Mouse (Mus musculus) spleen, embryonic (tissue): ENCODE measurements around the gene Lrguk.

ENCODE experiments used
- CTCF ChIA-PET: fragments of 350-600 bp; sonication (Branson Sonifier 250); formaldehyde crosslinking; loops from one replicate; lab custom pipeline; 2022; lab: Charles Lee

The Lrguk gene

GRCm38 (mm10) chr6:34028933-34029745 is at the start of gene Lrguk:
Lrguk (plus strand) TSS chr6:34029448.
- CTCF ChIA-PET: interaction anchor here (0.7 to 0.9 kb wide), 2 partner anchors 11 to 925 kb away, joined by 3 to 4 read pairs; no protein-coding TSS in a partner anchor

- CTCF ChIA-PET: no interaction called here
Observed at GRCm38 (mm10) chr6:33982709-33983108, 46.5 kb upstream of the Lrguk start.

GRCm38 (mm10) chr6:33987132-33987531 is 42.1 kb upstream of the Lrguk start:
- CTCF ChIA-PET: no interaction called here

GRCm38 (mm10) chr6:33992213-33993034 is 36.8 kb upstream of the Lrguk start:
- CTCF ChIA-PET: no interaction called here

- CTCF ChIA-PET: no interaction called here
Observed at GRCm38 (mm10) chr6:33993842-33994241, 35.4 kb upstream of the Lrguk start.

- CTCF ChIA-PET: no interaction called here
Observed at GRCm38 (mm10) chr6:33998590-33998989, 30.7 kb upstream of the Lrguk start.

GRCm38 (mm10) chr6:33999530-33999929 is 29.7 kb upstream of the Lrguk start:
- CTCF ChIA-PET: no interaction called here

- CTCF ChIA-PET: no interaction called here
Observed at GRCm38 (mm10) chr6:34000644-34001043, 28.6 kb upstream of the Lrguk start.

GRCm38 (mm10) chr6:34003033-34003432 is 26.2 kb upstream of the Lrguk start:
- CTCF ChIA-PET: interaction anchor here (0.6 kb wide), 1 partner anchor 225 kb away, joined by 5 read pairs; no protein-coding TSS in a partner anchor

GRCm38 (mm10) chr6:34013469-34013868 is 15.8 kb upstream of the Lrguk start:
- CTCF ChIA-PET: no interaction called here

GRCm38 (mm10) chr6:34029746-34030027 is 439 bp downstream of the Lrguk start:
- CTCF ChIA-PET: interaction anchor here (0.7 to 0.9 kb wide), 2 partner anchors 10 to 926 kb away, joined by 3 to 4 read pairs; no protein-coding TSS in a partner anchor

- CTCF ChIA-PET: no interaction called here
Observed at GRCm38 (mm10) chr6:34034096-34034495, 4.8 kb downstream of the Lrguk start.

GRCm38 (mm10) chr6:34034577-34035461 is 5.6 kb downstream of the Lrguk start:
- CTCF ChIA-PET: interaction anchor here (0.6 to 0.7 kb wide), 2 partner anchors 9 to 402 kb away, joined by 3 to 5 read pairs; no protein-coding TSS in a partner anchor

- CTCF ChIA-PET: interaction anchor here (0.5 to 1.2 kb wide), 2 partner anchors 9 to 11 kb away, joined by 3 to 4 read pairs; partner anchors contain the start of gene Lrguk
Observed at GRCm38 (mm10) chr6:34040624-34041235, 11.5 kb downstream of the Lrguk start.

- CTCF ChIA-PET: no interaction called here
Observed at GRCm38 (mm10) chr6:34041589-34042280, 12.5 kb downstream of the Lrguk start.

- CTCF ChIA-PET: interaction anchor here (0.6 kb wide), 1 partner anchor 10 kb away, joined by 5 read pairs; no protein-coding TSS in a partner anchor
Observed at GRCm38 (mm10) chr6:34044228-34044811, 15.1 kb downstream of the Lrguk start.

GRCm38 (mm10) chr6:34044846-34045540 is 15.7 kb downstream of the Lrguk start:
- CTCF ChIA-PET: no interaction called here

- CTCF ChIA-PET: no interaction called here
Observed at GRCm38 (mm10) chr6:34046551-34047186, 17.4 kb downstream of the Lrguk start.

GRCm38 (mm10) chr6:34049433-34049832 is 20.2 kb downstream of the Lrguk start:
- CTCF ChIA-PET: interaction anchor here (0.7 kb wide), 1 partner anchor 9 kb away, joined by 4 read pairs; no protein-coding TSS in a partner anchor
